Mouse (Mus musculus) megakaryocyte, embryonic 14.5 days (primary cell): ENCODE data around the gene Zdhhc14. TPM values are rescaled to one million over a fixed set of nuclear protein-coding genes. Genes with fewer than 3 reads are reported as not detected.

ENCODE experiments used
- H3K27me3 ChIP-seq: replicated peaks from 2 replicates; pipeline ENCODE3; 2012; ENCODE audit warnings: inconsistent platforms
- H3K36me3 ChIP-seq: replicated peaks from 2 replicates; pipeline ENCODE3; 2012; ENCODE audit warnings: low read length, inconsistent platforms, mixed read lengths
- H3K4me1 ChIP-seq: 2 replicates; pipeline ENCODE4 v1.6.1; 2012; ENCODE audit warnings: inconsistent platforms
- H3K4me3 ChIP-seq: replicated peaks from 2 replicates; pipeline ENCODE3; 2012; ENCODE audit warnings: moderate library complexity, mild to moderate bottlenecking, inconsistent platforms
- H3K9me3 ChIP-seq: 2 replicates; pipeline ENCODE4 v1.6.1; 2012; ENCODE audit warnings: inconsistent platforms
- FLI1 ChIP-seq: IDR thresholded peaks from 2 replicates; pipeline ENCODE4 v1.6.1; 2012; ENCODE audit warnings: low read length, inconsistent platforms, mixed read lengths
- GATA1 ChIP-seq: IDR thresholded peaks from 3 replicates; pipeline ENCODE4 v1.6.1; 2012; ENCODE audit warnings: mixed read lengths, low read length, inconsistent platforms, borderline replicate concordance
- polyA plus RNA-seq: library from polyadenylated mRNA; stranded (reverse); fragments of >175 nt; gene quantifications from 2 replicates; pipeline ENCODE4 v1.2.3, GENCODE M21; 2012; ENCODE audit warnings: low replicate concordance; ENCODE audit not compliant: insufficient read depth

The Zdhhc14 gene
- polyA plus RNA-seq, 1 experiment, result 8.5 TPM

DNA sequence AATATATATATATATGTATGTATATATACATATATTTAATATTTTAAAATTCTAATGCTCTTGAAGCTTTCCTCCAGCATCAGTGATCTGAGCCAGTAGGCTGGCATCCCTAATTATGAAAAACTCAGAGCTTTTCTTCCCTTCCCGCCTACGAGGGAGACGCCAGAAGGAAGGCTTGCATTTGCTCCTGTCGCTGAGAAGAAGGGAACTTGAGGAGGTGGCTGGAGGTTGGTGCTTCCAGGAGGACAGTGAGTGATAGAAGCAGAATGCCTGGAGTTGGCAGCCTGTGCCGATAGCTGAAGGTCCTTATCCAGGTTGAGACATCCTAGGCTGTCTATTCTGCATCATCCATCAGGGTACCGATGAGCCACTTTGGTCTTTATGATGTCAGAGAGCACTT is 37.2 kb downstream of the Zdhhc14 start:
- Histone ChIP-seq H3K4me1 (no peaks in the 10 kb centered on the region), H3K36me3 (no peaks in the 10 kb centered on the region), H3K9me3 (peaks cover 6% of the 10 kb centered on the region; the same call in 1 of the 2 replicates), H3K27me3 (peaks cover 8% of the 10 kb centered on the region), H3K4me3 (no peak overlapping the region)
- TF ChIP-seq FLI1 (no peak), GATA1 (no peak)

DNA sequence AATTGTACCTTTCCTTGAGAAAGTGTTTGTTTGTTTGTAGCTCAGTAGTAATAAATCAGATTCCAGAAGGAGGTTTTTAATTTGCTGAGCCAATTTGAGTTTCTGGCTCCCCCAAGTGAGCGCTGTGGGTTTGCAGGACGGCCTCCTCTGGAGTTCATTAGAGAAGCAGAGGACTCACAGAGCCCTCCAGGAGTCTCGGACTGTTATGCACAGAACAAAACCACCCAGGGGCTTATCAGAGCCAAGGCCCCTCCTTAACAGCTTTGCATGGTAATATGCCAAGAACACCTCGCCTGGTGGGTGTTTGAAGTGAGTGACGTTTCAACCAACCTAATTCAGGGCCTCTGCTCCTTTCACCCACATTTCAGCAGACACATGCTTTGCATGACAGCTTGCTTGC is 40.5 kb downstream of the Zdhhc14 start:
- H3K4me3 ChIP-seq, result no peak overlapping the region
- no peaks in the 10 kb centered on the region for H3K36me3 ChIP-seq
- peaks cover 14% of the 10 kb centered on the region for H3K27me3 ChIP-seq
- H3K9me3 ChIP-seq, result no peaks in the 10 kb centered on the region
- TF ChIP-seq GATA1, result no peak
- TF ChIP-seq FLI1, result no peak
- peaks cover 9% of the 10 kb centered on the region; the same call in 1 of the 2 replicates for H3K4me1 ChIP-seq

DNA sequence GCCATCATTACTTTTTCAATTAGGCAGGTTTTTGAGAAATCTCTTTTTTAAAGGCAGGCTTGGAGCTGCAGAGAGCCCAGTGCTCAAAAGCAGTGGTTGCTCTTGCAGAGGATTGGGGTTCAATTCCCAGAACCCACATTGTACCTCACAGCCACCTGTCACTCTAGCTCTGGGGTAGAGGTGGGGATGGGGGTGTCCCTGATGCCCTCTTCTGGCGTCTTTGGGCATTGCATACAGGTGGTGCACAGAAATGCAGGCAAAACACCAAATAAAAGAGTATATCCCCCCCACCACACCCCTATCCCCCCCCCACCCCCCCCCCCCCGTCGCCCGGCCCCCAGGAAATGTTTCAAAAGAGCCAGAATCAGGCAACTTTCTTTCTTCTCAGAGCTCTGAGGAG is 43.0 kb downstream of the Zdhhc14 start:
- H3K4me3 ChIP-seq, result no peak overlapping the region
- H3K9me3 ChIP-seq, result no peaks in the 10 kb centered on the region
- peaks cover 13% of the 10 kb centered on the region for H3K27me3 ChIP-seq
- H3K36me3 ChIP-seq, result no peaks in the 10 kb centered on the region
- H3K4me1 ChIP-seq, result peaks cover 19% of the 10 kb centered on the region
- TF ChIP-seq GATA1, result no peak
- TF ChIP-seq FLI1, result no peak

DNA sequence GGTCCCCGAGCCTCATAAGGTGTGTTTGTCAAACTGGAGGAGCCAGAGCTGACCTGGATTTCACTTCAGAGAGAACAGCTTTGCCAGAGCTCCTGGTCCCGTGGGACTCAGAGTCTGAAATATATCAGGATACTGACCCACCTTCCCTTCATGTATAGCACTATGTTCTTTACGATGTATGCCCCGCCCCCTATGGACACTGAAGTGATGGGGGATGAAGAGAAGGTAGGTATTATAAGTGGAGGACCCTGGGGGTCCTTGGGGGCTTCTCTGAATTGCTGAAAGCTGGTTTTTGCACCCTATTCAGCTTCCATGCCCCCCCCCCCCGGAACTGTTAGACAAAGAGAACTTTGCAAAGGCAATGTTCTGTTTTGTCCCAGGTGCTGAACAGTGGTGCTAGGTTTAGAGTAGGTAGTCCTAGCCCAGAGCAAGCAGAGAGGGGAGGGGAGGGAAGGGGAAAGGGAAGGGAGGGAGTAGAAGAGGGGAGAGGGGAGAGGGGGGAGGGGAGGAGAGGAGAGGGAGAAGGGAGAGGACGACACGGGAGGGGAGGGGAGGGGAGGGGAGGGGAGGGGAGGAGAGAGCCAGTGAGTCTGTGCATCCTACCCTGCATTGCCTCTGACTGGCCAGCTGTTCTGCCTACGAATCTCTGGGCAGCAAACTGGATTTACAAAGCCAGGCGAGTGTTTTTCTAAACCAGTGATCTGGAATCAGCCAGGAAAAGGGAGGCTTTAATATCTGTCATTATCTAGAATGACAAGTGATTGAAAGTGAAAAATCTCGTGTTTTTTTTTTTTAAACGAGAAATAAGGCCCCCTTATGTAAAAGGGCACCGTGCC is 44.1 kb downstream of the Zdhhc14 start:
- Histone ChIP-seq H3K36me3 (no peaks in the 10 kb centered on the region), H3K27me3 (peaks cover 13% of the 10 kb centered on the region), H3K4me3 (no peak overlapping the region), H3K9me3 (no peaks in the 10 kb centered on the region), H3K4me1 (peaks cover 19% of the 10 kb centered on the region)
- TF ChIP-seq FLI1, result no peak
- no peak for TF ChIP-seq GATA1

DNA sequence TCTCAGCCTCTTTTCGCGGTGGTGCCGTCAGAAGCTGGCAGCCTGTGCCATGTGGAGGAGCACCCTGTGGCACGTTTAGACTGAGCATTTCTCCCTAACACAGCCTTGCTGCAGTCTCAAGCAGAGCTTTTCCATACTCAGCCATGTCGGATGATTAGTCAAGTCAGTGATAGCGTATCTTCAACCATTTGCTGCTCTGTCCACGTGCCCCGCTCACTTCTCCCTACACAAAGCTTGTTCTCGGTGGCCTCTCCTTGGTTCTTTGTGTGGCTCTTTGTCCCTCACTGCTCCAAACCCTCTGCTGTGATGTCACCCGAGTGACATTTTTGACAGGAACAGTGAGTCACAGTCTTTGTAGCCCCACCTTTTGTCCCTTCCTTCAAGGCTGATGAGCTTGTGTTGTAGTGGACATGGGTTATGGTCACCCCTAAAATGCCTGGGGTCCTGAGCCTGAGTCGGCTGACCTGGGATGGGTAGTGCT is 44.8 kb downstream of the Zdhhc14 start:
- H3K9me3 ChIP-seq, result no peaks in the 10 kb centered on the region
- peaks cover 11% of the 10 kb centered on the region for H3K27me3 ChIP-seq
- TF ChIP-seq FLI1 (no peak), GATA1 (no peak)
- H3K4me3 ChIP-seq, result no peak overlapping the region
- peaks cover 20% of the 10 kb centered on the region for H3K4me1 ChIP-seq
- no peaks in the 10 kb centered on the region for H3K36me3 ChIP-seq

DNA sequence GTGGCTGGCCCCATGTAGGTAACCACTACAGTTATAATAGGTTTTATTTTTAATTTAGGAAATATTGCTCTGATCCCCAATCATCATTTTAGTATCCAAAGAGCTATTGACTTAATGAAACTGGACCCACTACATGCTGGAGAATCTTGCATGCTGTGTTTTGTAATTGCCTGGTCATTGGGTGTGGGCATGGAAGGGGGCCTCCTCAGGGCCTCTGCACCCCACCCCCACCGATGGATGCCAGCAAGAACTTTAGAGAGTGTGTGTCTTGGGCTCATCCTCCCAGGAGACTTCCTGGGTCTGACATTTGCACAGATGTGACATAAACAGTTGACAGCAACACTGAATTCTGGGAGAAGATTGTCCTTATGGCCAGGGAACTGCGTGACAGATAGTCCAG is 49.8 kb downstream of the Zdhhc14 start:
- Histone ChIP-seq H3K9me3 (peaks cover 7% of the 10 kb centered on the region; the same call in 1 of the 2 replicates), H3K4me3 (no peak overlapping the region), H3K4me1 (peaks cover 20% of the 10 kb centered on the region), H3K36me3 (no peaks in the 10 kb centered on the region), H3K27me3 (peaks cover 5% of the 10 kb centered on the region)
- no peak for TF ChIP-seq GATA1

DNA sequence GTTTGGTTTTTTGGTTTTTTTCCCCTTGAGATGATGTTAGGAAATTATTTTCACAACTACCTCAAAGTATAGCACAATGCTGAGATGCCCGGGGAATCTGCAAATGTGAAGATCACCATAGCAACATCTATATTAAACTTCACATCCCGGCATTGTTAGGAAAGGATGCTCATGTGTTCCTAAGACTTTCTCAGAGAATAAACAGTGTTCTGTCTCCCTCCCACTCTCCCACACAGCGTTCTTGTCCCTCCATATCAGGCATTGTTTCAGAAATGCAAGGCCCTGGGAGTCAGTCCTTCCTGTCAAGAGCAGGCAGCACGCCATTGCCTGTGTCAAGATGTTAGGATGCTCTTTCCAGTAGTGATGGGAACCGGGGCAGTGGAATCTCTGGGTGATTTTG is 51.7 kb downstream of the Zdhhc14 start:
- Histone ChIP-seq H3K4me3 (no peak overlapping the region), H3K4me1 (peaks cover 14% of the 10 kb centered on the region), H3K36me3 (no peaks in the 10 kb centered on the region), H3K27me3 (peaks cover 2% of the 10 kb centered on the region), H3K9me3 (peaks cover 7% of the 10 kb centered on the region; the same call in 1 of the 2 replicates)
- no peak for TF ChIP-seq GATA1
- no peak for TF ChIP-seq FLI1

DNA sequence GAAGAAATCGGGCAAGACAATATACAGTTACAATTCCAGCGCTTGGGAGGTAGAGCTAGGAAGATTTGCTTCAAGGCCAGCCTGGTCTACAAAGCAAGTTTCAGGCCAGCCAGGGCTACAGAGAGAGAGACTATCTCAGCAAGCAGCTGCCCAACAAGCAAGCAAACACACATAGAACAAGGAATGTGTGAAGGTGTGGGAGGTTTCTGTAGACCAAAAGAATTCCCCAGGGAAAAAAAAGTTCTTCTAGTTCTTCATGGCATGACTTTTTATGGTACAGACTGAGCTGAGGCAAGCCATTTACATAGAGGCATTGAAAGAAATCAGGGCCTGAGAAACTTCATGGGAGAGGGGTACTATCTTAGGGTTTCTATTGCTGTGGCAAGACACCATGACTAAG is 52.7 kb downstream of the Zdhhc14 start:
- no peaks in the 10 kb centered on the region for H3K36me3 ChIP-seq
- TF ChIP-seq GATA1 (no peak), FLI1 (no peak)
- H3K4me1 ChIP-seq, result peaks cover 5% of the 10 kb centered on the region
- H3K9me3 ChIP-seq, result peaks cover 7% of the 10 kb centered on the region; the same call in 1 of the 2 replicates
- peaks cover 1% of the 10 kb centered on the region for H3K27me3 ChIP-seq
- H3K4me3 ChIP-seq, result no peak overlapping the region

DNA sequence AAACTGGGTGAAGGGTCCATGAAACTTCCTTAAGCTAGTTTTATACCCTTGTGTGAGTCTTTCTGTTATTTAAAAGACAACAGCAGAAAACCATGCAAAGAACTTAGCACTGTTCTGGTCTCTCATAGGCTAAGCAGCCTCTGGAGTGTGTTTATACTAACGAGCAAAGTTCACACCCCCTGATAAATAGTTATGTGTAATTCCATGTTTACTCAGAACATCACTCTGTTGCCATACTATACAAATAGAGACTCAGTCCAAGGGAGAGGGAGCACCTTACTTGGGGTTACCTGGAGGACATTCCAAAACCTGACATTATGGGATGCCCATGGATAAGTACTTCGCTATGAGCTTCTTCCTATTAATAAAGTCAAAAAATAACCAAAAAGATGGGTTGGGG is 56.2 kb downstream of the Zdhhc14 start:
- TF ChIP-seq FLI1 (no peak), GATA1 (no peak)

DNA sequence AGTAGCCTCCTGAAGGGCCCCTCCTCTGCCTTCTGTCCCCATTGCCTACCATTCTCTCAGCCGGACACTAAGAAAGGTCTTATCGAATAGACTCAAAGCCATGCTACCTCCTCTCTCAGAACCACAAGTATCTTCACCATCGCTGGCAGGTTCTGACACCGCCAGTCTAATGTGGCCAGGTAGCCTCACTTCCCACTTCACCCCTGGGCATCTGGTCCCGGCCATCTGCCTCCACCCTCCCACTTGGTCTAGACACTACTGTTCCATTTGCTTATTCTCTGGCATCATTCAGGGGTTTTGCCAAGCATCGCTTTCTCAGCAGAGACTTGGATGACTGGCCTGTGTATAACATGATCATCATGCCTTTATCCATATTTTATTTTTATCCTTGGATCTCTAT is 57.1 kb downstream of the Zdhhc14 start:
- H3K4me3 ChIP-seq, result no peak overlapping the region
- H3K36me3 ChIP-seq, result no peaks in the 10 kb centered on the region
- no peaks in the 10 kb centered on the region for H3K4me1 ChIP-seq
- H3K27me3 ChIP-seq, result peaks cover 10% of the 10 kb centered on the region
- H3K9me3 ChIP-seq, result peaks cover 10% of the 10 kb centered on the region; the same call in 1 of the 2 replicates
- TF ChIP-seq GATA1 (no peak), FLI1 (no peak)

More for the DNA sequence above, 56.2 kb downstream of the Zdhhc14 start:
- no peaks in the 10 kb centered on the region for H3K36me3 ChIP-seq
- no peak overlapping the region for H3K4me3 ChIP-seq
- H3K27me3 ChIP-seq, result peaks cover 8% of the 10 kb centered on the region
- no peaks in the 10 kb centered on the region for H3K4me1 ChIP-seq
- peaks cover 7% of the 10 kb centered on the region; the same call in 1 of the 2 replicates for H3K9me3 ChIP-seq
